Mouse (Mus musculus) CD4-positive, CD25-positive, alpha-beta regulatory T cell, adult 4 months (primary cell): ENCODE results near the gene Bud23. TPM values are rescaled to one million over a fixed set of nuclear protein-coding genes. Genes with fewer than 3 reads are reported as not detected.
"Not testable (repeated sequence)": the region's sequence is repeated elsewhere in the genome, so short reads cannot be mapped to it uniquely, and the experiment has no call there.

ENCODE experiments used
- ATAC-seq: one replicate; pipeline ENCODE4 v1.8.0; 2017
- polyA plus RNA-seq, 2 experiments: library from polyadenylated mRNA; unstranded; fragments of 100-300 nt; shearing (Covaris generic); gene quantifications; one replicate each; pipeline ENCODE4 v1.2.1; 2017

The Bud23 gene
- 100 to 1,000 TPM in 1 of 2 experiments, 10 to 100 TPM in 1; 60.8 to 103 TPM for polyA plus RNA-seq

DNA sequence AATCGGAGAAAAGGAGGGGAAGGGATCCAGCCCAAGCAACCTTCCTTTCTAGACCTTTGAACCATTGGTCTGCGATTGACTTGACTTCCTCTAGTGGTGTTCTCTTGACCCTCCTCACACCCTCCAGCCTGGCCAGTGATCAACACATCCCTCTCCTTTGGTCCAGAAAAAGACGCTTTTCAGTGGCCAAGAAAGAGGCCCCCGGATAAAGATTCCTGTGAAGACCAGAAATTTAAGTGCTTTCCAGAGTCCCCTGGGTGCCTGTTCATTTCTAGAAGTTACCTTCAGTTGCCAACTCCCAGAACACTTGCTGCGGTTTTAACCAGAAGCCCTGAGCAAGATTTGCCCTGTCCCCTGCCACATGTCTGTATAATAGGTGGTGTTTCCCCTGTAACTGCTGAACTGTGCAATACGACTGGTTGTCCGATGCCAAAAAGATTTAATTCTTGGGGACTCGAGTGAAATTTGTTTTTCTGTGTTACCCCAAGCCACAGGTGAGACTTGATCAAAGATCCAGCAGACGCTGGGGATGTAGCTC, at the start of gene Bud23:
Gene Bud23, minus strand, starts transcription at position 51 of the 538 bp plus-strand sequence.
- ATAC-seq: not testable (repeated sequence)

DNA sequence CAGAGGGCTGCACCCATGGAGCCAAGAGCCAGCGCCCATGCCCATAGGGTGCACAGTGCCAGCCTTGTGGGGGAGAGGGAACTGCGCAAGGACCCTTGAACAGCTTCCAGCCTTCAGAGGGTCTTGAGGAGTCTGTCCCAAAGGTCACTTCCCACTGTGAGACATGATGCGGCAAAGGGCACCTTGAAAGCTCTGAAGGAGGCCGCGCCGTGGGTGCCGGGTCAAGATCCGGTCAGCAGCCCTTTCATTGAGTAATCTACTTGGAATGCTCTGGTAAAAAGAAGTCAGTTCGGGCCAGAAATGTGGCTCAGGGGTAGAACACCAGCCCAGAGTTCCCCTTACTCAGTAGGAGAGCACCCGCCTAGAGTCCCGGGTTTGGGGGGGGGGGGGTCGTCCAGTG, 49.0 kb upstream of the Bud23 start:
- no peak for ATAC-seq

DNA sequence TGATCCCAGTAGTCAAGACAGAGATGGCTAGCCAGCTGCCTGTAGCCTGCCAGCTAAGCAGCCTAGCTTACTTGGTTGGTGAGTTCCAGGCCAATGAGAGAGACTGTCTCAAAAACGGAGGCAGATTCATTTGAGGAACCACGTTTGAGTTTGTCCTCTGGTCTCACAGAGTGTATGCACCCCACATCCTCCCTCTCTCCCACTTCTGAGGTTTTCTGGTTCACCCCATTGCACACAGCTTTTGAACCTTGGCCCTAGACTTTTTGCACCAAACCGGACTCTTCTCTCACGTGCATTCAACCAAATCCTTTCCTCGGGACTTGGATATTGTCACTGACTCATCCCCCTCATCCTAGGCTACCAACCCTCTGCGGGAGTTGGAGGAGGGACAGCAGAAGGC, 45.2 kb upstream of the Bud23 start:
- no peak for ATAC-seq

DNA sequence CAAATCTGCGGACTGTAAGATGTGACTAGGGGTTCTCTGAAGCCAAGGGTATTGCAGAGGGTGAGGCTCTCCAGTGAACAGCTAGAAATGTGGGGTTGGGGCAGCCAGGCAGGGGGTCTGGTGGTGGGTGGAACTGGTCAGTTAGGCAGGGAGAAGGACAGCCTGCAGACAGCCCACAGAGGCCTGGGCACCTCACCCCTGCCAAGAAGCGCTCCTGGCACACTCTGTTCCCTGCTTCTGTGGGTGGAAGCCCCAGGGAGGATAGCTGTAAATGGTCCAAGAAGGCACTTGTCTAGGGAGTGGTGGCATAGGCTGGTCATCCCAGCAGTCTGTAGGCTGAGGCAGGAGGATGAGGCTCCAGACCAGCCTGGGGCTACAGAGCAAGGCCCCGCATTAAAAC, 44.7 kb upstream of the Bud23 start:
- ATAC-seq: no peak

DNA sequence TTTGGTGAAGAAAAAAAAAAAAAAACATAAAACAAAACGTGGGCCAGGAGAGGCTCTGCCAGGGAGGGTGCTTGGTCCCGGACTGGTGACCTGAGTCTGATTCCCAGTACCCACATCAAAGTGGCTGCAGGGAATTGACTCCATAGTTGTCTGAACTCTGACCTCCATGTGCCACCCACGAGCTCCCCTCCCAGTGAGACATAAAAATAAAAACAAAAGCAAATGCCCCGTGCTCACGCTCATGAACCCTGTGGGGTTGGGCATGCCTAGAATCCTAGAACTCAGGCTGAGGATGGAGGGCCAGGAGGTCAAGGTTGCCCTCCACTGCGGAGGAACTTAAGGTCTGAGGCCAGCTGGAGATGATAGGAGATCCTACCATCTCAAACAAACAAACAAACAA, 44.3 kb upstream of the Bud23 start:
- no peak for ATAC-seq

DNA sequence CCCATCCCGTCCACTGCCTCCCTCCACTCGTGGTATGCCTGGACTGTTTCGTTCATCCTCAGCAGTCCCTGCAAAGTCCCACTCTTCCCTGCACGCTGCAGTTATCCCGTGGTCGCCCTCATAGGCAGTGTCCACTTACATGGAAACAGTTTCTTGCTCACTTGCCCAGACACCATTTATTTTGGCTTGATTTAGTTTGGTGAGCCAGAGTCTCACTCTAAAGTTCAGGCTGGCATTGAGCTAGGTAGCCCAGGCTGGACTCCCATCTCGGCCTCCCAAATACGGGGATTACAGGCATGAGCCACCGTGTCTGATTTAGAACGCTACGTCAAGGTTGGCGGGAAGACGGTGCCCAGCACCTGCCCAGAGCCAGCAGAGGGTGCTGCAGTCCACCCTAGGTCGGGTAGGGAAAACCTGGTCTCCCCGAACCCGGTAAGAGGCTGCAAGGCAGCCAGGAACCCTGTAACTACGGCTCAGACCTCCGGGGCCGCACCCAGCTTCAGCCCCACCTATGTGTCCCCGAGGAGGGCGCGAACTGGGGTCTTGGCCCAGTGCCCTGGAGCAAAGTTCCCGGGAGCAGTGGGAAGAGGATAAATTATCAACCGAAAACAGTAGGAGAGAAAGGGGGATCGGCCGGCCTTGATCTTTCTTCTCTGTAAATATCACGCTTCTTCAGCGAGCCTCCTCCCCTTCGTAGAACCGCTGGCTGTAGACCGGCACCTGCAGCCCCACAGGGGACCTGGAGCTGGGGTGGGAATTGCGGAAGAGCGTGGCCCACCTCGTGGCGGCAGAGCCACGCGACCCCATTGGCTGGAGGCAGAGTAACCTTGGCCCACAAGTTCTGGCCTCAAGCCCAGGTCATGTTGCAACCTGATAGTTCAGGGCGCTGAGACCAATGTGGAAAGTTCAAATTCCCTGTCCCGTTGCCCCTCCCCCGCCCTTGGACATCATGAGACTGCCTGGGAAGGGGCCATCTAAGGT, 43.1 kb upstream of the Bud23 start:
- peak; percentile 58 for ATAC-seq

DNA sequence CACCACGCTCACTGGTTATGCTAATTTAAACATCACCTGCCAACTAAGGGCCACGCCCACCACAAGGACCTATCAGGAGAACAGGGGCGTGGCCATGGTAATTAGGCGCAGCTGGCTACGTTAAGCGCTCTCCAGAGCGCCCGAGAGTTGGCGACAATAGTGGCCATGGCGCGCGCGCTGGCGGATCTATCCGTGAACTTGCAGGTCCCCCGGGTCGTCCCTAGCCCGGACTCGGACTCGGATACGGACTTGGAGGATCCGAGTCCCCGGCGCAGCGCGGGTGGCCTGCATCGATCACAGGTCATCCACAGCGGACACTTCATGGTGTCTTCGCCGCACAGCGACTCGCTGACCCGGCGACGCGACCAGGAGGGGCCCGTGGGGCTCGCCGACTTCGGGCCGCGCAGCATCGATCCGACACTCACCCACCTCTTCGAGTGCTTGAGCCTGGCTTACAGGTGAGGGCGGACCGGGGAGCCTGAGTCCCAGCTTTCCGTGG, 42.0 kb upstream of the Bud23 start:
- ATAC-seq: peak; percentile 73

DNA sequence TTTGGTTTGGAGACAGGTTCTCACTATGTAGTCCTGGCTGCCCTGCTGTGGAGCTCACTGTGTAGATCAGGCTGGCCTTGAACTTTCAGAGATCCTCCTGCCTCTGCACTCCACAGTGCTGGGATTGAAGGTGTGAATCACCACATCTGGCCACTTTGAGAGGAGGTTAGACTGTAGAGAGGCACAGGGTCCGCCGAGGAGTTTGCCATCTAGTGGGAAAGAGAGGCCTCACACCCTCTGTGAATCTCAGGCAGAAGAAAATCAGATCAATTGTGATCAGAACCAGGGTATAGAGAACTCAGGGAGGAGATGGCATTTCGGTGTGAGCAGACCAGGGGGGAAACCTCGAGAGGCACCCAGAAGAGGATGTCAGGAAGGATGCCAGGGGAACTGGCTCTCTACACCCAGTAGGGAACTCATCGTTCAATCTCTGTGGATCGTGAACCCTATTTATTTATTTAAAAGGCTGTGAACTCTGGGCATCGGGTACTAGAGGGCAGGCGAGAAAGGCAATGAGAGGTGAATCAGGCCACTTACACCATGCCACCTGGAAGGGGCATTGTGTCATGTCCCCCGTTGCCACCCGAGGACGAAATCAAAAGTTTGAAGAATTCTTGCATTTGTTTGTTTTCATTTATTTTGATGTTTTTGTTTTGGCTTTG, 39.4 kb upstream of the Bud23 start:
- ATAC-seq: peak; percentile 57

DNA sequence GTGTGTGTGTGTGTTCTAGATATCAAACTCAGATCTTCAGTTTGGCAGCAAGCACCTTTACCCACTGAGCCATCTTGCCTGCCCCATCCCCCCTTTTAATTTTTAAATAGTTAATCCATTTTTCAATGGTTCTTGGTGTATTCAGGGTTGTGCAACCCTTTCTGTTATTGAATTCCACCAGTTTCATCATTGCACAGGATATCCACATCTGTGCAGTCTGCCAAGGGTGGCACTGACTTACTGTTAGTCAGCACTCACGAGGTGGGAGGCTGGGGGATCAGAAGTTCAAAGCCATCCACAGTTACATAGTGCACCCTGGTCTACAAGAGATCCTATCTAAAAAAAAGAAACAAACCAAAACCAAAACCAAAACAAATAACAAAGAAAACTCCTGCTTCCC, 36.2 kb upstream of the Bud23 start:
- ATAC-seq: no peak

DNA sequence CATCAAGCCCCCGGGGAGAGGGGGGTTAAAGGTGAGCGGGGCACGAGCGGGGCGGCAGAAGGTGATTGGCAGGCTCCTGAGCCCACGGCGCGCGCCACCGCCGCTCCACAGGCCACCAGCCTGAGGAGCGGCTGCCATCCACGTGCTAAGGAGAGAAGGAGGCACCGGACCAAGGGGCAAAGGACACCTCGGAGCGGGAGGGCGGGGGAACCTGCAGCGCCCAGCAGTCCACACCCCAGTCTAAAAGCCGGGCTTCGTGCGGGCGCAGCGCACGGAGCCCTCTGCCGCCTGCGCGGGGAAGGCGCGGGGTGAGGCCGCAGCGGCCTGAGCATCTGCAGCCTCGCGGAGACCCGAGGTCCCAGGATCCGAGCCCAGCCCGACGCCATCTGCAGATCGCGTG, 24.9 kb upstream of the Bud23 start, which contains the start of gene Mlxipl:
Gene Mlxipl, plus strand, starts transcription at position 238 of the 400 bp plus-strand sequence.
- ATAC-seq: no peak

DNA sequence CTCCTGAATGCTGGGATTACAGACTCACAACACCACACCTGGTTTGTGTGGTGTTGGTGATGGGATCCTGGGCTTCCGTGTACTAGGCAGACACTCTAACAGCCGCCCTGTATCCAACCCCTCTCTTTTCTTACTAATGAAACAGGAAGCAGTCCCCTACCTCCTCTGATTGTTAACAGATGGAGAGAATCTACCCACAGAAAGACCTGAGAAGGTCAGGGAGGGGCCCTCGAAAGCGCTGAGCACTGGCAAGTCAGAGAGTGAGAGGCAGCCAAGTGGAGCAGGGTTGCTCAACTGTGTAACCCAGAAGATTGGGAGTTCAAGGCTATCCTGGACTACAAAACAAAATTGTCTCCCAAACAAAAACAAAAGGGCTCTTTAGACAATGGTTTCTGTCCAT, 22.1 kb upstream of the Bud23 start:
- no peak for ATAC-seq

DNA sequence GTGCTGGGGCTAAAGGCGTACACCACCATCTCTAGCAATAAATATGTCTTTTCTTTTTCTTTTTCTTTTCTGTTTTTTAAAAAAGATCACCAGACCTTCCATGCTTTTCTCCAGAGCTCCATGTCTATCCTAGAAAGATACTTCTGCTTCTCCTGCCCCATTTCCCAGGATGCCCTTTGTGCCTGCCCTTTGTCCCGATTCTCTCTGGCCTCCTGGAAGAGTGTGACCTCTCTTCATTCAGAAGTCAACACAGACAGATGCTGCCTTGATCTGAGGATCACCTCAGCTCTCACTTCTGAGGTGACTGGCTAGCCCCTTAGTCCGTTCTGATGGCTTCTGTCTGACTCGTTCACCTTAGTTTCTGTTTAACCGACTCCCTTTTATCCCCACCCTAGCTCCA, 15.8 kb upstream of the Bud23 start:
- no peak for ATAC-seq

DNA sequence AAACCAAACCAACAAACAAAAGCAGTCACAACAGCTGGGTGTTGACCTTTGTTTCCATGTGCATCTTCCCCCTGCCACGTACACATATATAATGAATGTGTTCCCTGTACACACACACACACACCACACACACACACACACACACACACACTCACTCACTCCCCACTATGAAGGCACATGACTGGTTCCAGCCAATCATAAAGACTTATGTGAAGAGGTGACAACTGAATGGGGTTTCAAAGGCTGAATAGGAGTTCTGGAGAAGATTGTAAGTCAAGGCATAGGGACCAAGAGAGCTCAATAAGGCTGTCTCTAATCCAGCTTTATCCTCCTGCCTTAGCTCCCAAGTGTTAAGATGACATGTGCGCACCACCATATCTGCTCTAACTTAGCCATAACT, 14.8 kb upstream of the Bud23 start:
- ATAC-seq: no peak

DNA sequence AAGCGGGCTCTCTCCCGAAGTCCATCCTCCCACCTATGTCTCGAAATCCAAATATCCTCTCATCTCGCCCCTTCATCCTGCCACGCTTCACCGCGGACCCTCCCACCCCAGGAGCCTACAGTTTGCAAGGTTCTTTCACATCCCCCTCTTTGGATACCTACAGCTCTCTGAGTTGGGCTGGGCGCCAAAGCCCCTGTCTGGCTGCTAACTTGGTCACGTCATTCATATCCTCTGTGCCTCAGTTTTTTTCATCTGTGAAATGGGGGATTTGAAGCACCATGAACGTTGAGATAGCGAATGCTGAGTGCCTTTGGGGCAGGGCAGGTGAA, 13.7 kb upstream of the Bud23 start:
- no peak for ATAC-seq

DNA sequence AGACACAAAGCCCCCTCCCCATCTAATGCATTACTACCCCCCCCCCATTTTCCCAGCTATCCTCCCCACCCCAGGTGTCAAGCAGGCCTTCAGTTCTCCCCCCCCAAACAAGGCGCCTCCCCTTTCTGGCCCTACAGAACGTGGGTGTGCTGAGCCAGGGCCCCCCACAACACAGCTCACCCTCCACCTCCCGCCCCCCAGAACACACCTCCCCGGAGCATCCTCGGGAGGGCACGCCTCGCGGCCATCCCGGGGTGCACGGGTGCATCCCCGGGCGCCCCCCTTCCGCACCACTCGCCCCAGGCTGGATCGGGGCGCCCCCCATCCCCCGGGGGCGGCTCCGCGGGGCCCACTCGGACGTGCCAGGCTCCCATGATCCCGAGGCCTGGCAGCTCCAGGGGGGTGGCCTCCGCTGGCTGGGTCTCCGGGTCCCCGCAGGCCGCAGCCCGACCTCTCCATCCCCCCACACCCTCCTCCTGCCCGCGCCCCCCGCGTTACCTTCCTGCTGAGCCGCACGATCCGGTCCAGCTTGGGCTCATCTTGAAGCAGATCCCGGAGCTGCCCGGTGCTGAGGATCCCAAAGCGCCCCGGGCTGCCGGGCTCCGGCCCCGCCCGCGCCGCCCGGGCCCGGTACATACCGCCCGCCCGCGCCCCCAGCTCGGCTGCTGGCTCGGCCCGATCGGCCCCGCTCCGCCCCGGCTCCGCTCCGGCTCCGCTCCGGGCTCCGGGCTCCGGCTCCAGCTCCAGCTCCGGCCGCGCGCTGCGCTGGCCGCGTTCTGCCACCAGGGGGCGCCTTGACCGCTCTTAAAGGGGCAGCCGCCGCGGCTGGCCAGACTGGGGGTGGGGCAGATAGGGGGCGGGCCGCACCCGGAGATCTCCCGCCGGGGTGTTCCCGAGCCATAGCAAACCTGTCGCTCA, 13.1 kb upstream of the Bud23 start, which contains the start of gene Vps37d:
Gene Vps37d, minus strand, starts transcription at position 703 of the 918 bp plus-strand sequence.
- peak; percentile 89 for ATAC-seq

DNA sequence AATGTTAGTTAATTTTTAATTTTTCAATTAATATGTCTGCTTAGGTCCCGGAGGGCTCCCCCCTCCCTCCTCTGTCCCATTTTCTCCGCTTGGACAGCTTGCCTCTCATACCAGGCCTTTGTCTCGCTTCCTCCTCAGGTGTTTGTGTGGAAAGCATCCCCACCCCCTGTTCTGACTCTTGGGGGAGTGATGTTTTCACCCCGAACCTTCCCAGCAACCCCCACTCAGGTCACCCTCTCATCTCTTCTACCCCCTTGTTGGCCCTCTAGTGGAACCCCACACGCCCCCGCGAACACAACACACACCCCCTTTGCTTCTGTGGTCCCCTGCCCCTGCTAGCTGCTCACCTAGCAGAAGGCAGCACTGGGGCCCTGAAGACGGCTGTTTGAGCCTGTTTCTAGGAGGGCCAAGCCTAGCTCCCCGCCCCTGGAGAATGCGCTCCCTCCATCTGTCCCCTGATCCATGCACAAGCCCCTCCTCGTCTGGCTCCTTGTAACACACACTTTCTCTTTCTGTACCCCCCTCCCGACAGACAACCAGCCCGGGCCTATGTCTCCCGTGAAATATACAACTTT, 12.3 kb upstream of the Bud23 start:
- no peak for ATAC-seq

DNA sequence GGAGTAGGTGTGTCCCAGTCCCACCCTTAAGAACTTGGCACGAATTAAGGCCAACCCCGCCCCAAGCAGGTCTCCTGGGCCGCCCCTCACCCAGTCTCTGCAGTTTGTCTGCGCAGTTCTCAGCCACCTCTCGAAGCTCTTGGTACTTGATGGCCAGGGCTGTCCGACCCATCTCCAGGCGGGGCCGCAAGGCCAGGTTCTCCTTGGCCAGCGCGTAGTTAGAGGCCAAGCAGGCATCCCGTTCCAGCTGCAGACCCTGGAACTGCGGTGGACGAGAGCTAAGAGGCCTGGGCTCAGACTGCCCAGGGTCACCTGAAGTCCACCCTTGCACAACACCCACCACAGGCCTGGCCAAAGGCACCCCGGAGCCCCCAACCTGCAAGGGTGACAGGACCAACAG, 11.6 kb upstream of the Bud23 start:
- ATAC-seq: no peak

DNA sequence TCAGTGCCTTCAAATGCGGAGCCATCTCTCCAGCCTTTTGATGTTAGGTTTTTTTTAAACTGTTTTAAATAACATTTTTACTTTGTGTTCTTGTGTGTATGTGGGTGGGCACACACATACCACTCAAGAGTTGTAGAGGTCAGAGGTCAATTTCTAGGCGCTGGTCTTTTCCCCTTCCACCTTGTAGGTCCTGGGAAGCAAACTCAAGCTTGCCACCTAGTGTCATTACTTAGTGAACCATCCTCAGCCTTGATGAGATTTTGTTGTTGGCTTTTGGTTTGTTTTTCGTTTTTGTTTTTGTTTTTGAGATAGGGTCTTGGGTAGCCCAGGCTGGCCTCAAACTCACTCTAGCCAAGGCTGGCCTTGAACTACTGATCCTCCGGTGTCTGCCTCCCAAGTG, 10.9 kb upstream of the Bud23 start:
- ATAC-seq: no peak

DNA sequence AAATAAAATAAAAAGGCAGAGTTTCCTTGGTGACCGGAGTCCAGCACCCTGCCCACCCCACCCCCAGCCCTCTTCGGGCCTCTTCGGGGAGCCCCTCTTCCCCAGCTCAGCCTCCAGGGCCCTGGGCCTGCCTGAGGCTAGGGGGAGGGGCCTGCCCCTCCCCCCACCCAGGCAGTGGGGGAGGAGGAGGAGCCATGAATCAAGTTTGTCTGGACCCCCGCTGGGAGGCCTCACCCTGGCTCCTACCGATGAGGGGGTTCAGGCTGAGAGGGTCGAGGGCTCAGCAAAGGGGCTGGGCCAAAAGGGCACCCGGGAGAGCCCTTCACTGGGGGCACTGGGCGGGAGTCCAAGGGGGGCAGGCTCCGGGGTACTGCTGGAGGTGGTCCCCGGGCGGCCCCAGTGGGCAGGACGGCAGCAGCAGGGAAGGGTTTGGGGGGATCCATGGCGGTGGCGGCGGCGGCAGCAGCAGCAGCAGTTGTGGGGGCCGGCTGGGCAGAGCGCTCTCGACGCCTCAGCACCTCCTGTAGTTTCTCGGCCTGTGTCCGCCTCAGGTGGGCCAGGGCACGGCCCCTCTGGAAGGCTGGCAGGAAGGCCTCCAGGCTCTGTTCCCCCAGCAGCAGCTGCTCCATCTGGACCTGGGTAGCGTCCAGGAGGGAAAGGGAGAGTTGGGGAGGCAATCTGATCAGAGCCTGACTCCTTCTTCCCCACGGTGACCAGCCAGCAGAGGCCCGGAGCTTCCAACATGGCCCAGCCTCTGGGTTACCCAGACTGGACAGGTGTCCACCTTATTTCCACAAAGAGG, 8.8 kb upstream of the Bud23 start:
- no peak for ATAC-seq

DNA sequence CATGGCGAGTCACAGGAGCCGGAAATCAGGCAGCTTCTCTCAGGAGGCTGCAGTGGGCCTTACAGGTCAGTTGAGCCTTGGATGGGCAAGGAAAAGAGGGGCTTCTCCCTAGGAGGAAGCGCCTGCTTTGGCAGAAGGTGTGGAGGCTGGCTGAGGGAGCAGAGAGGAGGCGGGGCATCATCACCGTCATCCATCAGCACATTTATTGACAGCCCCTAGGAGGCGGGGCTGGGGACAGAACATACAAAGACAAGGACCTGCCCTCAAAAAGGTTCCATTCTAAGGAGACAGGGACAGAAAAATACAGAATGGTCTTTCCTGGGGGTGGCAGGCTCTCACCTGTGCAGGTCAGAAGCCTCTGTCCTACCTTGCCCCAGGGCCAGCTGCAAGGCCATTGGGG, 8.0 kb upstream of the Bud23 start:
- ATAC-seq: no peak

DNA sequence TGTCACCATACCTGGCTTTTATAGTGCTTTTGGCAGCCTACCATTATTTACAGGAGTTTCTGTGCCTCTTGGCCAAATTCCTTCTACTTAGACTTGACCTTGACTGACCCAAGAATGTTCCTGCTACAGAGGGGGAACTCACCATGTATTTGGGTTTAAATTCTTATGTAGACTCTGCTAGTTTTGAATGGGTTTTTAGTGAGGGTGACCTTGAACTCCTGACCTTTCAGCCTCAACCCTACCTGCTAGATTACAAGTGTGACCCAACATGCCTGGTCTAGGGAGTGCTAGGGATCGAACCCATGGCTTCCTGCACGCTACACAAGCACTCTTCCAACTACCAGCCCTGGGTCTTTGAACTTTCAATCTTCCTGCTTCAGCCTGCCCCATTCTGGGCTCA, 7.3 kb upstream of the Bud23 start:
- ATAC-seq: no peak
